ENCODE assay signal across 12 mouse cellular contexts in the genomic region with DNA sequence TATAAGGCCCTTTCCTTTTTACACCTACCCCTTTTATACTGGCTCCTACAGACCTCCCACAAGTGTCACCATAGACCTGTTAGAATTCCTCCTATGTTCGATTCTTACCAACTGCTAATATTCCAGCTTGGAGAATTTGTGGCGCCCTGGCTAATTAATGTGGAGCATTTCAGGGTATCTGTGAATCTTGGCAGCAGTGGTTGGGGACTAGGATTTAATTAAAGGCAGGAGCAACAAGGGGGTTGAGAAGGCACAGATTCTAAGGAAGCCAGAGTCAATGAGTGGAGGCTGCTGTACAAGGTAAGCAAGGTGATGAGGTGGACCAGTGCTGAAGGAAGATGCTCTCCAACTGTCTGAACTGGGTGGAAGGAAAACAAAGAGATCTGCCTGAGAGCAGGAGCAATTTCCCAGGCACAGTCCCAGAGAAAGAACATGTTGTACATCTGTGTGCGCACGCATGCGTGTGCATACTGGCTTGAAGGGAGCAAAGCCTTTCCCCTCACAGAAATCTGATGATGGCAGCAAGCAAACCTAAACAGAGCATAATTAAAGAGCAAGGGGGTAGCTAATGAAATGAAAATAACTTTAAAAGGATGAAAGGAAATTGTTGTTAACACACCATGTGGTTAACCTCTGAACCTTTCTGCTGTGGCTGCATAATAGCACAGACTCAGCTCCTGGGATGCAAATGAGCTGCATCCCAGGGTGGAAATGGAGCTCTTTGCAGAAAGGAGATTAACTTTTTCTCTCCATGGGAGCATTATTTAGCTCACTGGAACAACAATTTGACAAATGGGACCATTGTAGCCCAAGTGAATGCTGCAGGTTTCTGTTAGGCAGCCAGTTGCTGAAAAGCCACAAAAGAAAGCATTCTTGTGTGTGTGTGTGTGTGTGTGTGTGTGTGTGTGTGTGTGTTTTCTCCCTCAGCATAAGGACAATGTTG.
DNase-seq lines count a peak whose midpoint lies in the region; ATAC-seq and TF ChIP-seq lines count a peak whose summit lies in the region.
"Had no signal": no experiment of that assay in that cellular context is flagged by ENCODE, and none has a peak within 500 bp of the region (broad histone marks: within the 10 kb centered on the region; RNA-seq: fewer than 3 reads in every experiment).

No protein-coding gene starts in this region.

- TF ChIP-seq CTCF in lung, postnatal 0 days (IDR thresholded peaks at IDR 0.05): no peak

- H3K9ac ChIP-seq in midbrain, embryonic 12.5 days (replicated peaks): no peak overlapping the region
- H3K9ac ChIP-seq in heart, embryonic 11.5 days (ENCODE audit: low read depth, low read length): no peak overlapping the region
- no peak overlapping the region for H3K9ac ChIP-seq in lung, postnatal 0 days (replicated peaks; ENCODE audit: low read depth)
- H3K9ac ChIP-seq: lung, embryonic 14.5 days had no signal

- H3K4me2 ChIP-seq in midbrain, embryonic 12.5 days (replicated peaks): no peak overlapping the region
- no peak overlapping the region for H3K4me2 ChIP-seq in heart, embryonic 11.5 days
- H3K4me2 ChIP-seq in lung, postnatal 0 days (replicated peaks; ENCODE audit: low read depth, low read length): no peak overlapping the region
- H3K4me2 ChIP-seq: lung, embryonic 14.5 days had no signal

- peak overlapping the region; percentile 69 for H3K27ac ChIP-seq in midbrain, embryonic 12.5 days (replicated peaks)
- no peak overlapping the region for H3K27ac ChIP-seq in heart, embryonic 11.5 days (ENCODE audit: low read depth, low read length)
- H3K27ac ChIP-seq in lung, postnatal 0 days (ENCODE audit: low read length): no peak overlapping the region

- intact Hi-C loops in heart, postnatal 25 days (cut with DNase I): no loop called here

- H3K36me3 ChIP-seq in midbrain, embryonic 12.5 days: no peaks in the 10 kb centered on the region
- no peaks in the 10 kb centered on the region for H3K36me3 ChIP-seq in heart, embryonic 11.5 days (ENCODE audit: control insufficient read depth, insufficient read depth, low read length)
- no peaks in the 10 kb centered on the region for H3K36me3 ChIP-seq in lung, postnatal 0 days (ENCODE audit: insufficient read depth, low read length)

- peaks cover 13% of the 10 kb centered on the region; the same call in 1 of the 2 replicates for H3K27me3 ChIP-seq in midbrain, embryonic 12.5 days
- H3K27me3 ChIP-seq in heart, embryonic 11.5 days (ENCODE audit: control insufficient read depth, insufficient read depth, low read length): no peaks in the 10 kb centered on the region
- H3K27me3 ChIP-seq in lung, postnatal 0 days (replicated peaks; ENCODE audit: insufficient read depth, low read length): no peaks in the 10 kb centered on the region

- TF ChIP-seq EP300 in lung, postnatal 0 days (IDR thresholded peaks at IDR 0.05): no peak

- no peaks in the 10 kb centered on the region for H3K9me3 ChIP-seq in midbrain, embryonic 12.5 days
- no peaks in the 10 kb centered on the region for H3K9me3 ChIP-seq in heart, embryonic 11.5 days (replicated peaks; ENCODE audit: control insufficient read depth, low read length)
- H3K9me3 ChIP-seq in lung, postnatal 0 days (ENCODE audit: low read length): no peaks in the 10 kb centered on the region

- peak; percentile 84 for DNase-seq in Muller cell, postnatal 12 days (ENCODE audit: inconsistent ontology term)
- DNase-seq in embryo, embryonic 10.5 days (ENCODE audit: low spot score): peak; percentile 75
- peak; percentile 36 for DNase-seq in forelimb bud, embryonic 11.5 days (ENCODE audit: low read depth, low spot score)
- DNase-seq in lung, postnatal 14 days: no peak
- no peak for DNase-seq in heart, postnatal 25 days (ENCODE audit: low spot score)
- DNase-seq in lung, postnatal 0 days (ENCODE audit: low spot score): no peak
- DNase-seq: cerebellum, adult 18-20 months; heart, postnatal 14 days; lung, embryonic 14.5 days; thymus, postnatal 25 days had no signal

- H3K4me3 ChIP-seq in midbrain, embryonic 12.5 days: no peak overlapping the region
- no peak overlapping the region for H3K4me3 ChIP-seq in heart, embryonic 11.5 days (ENCODE audit: low read depth, low read length)
- no peak overlapping the region for H3K4me3 ChIP-seq in lung, postnatal 0 days (ENCODE audit: low read depth, low read length)

- peaks cover 13% of the 10 kb centered on the region for H3K4me1 ChIP-seq in midbrain, embryonic 12.5 days
- no peaks in the 10 kb centered on the region for H3K4me1 ChIP-seq in heart, embryonic 11.5 days (ENCODE audit: control insufficient read depth, insufficient read depth, low read length)
- H3K4me1 ChIP-seq in lung, postnatal 0 days (ENCODE audit: insufficient read depth, low read depth, low read length): no peaks in the 10 kb centered on the region

- WGBS in midbrain, embryonic 12.5 days: 14% methylated on average over 5 of the region's 5 CpGs
- WGBS in heart, embryonic 11.5 days (ENCODE audit: insufficient replicate concordance): 68% methylated on average over 5 of the region's 5 CpGs
- 81% methylated on average over 5 of the region's 5 CpGs for WGBS in lung, postnatal 0 days

- ATAC-seq in midbrain, embryonic 12.5 days (ENCODE audit: low FRiP score, low read depth): peak; percentile 96
- ATAC-seq in heart, embryonic 11.5 days (replicated peaks; ENCODE audit: insufficient number of reproducible peaks, low FRiP score, low TSS enrichment): no peak
- no peak for ATAC-seq in lung, postnatal 0 days

Comparison
In these comparisons a context has a peak if more than half of its experiments do, and no peak if none do; other contexts are left out.
1. DNase-seq: peak in Muller cell, postnatal 12 days (single experiment), embryo, embryonic 10.5 days (single experiment) and forelimb bud, embryonic 11.5 days (single experiment); none in lung, postnatal 14 days (single experiment), heart, postnatal 25 days (single experiment) and lung, postnatal 0 days (single experiment).